Mouse (Mus musculus): ENCODE data around the gene Abhd12b.

DNA sequence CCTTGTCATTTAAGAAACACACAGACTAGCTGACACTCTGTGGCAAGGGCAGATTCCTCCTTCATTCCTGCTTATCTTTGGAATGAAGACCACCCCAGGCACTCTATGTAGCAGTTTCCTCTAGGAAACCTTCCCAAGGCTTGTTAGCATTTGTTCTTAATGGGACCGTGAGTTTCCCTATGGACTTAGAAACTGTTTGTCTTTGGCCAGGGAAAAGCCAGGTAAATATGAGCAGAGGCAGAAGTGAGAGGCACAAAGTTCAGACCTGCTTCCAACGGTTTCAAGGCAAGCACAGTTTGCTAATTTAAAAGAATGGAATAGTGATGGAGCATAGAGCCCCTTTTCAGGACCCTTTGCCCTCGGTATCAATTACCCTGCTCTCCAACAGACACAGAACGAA is 69.4 kb downstream of the Abhd12b start:
- TF ChIP-seq CTCF (IDR thresholded peaks at IDR 0.05; ENCODE audit: insufficient read depth, low read depth, low read length) (no peak), POLR2A (IDR thresholded peaks at IDR 0.05; ENCODE audit: insufficient read depth, low read depth, low read length) (no peak)
